Mouse (Mus musculus) liver, adult 2 months (tissue): ENCODE measurements around the gene Nadsyn1. TPM values are rescaled to one million over a fixed set of nuclear protein-coding genes. Genes with fewer than 3 reads are reported as not detected.

Source experiments
- DNase-seq: peaks from one replicate; pipeline ENCODE4 v3.0.0-alpha.2; 2011; ENCODE audit warnings: low read depth, low spot score; ENCODE audit errors: extremely low read depth
- H3K27ac ChIP-seq: fragments of 200-500 bp; replicated peaks from 2 replicates; pipeline ENCODE4 v1.5.1; 2012; ENCODE audit warnings: low read depth, mild to moderate bottlenecking, control low read depth, inconsistent platforms, low read length; ENCODE audit not compliant: insufficient read depth
- H3K27me3 ChIP-seq: fragments of 200-500 bp; 2 replicates; pipeline ENCODE4 v1.6.1; 2012; ENCODE audit warnings: mild to moderate bottlenecking, moderate library complexity, low read length, inconsistent platforms; ENCODE audit not compliant: control insufficient read depth, insufficient read depth
- H3K36me3 ChIP-seq: fragments of 200-500 bp; 2 replicates; pipeline ENCODE4 v1.6.1; 2012; ENCODE audit warnings: low read length, inconsistent platforms; ENCODE audit not compliant: control insufficient read depth, insufficient read depth
- H3K4me1 ChIP-seq: fragments of 200-500 bp; 2 replicates; pipeline ENCODE4 v1.6.1; 2011; ENCODE audit warnings: low read length; ENCODE audit not compliant: control insufficient read depth, insufficient read depth
- H3K4me3 ChIP-seq: fragments of 200-500 bp; 2 replicates; pipeline ENCODE4 v1.5.1; 2011; ENCODE audit warnings: low read depth, mild to moderate bottlenecking, control low read depth, low read length, moderate library complexity; ENCODE audit not compliant: insufficient read depth
- H3K79me2 ChIP-seq: fragments of 200-500 bp; 2 replicates; pipeline ENCODE4 v1.6.1; 2012; ENCODE audit warnings: inconsistent platforms, mild to moderate bottlenecking, low read length, moderate library complexity; ENCODE audit not compliant: control insufficient read depth, insufficient read depth
- H3K9ac ChIP-seq: fragments of 200-500 bp; 2 replicates; pipeline ENCODE4 v1.6.1; 2012; ENCODE audit warnings: low read depth, mild to moderate bottlenecking, control low read depth, inconsistent platforms, low read length
- CTCF ChIP-seq: fragments of 200-500 bp; IDR thresholded peaks from 2 replicates; pipeline ENCODE4 v1.5.1; 2011; ENCODE audit warnings: low read depth, low read length, control low read depth
- POLR2A ChIP-seq: fragments of 200-500 bp; IDR thresholded peaks from 2 replicates; pipeline ENCODE4 v1.6.1; 2011; ENCODE audit warnings: low read length, control low read depth; ENCODE audit not compliant: insufficient read depth; ENCODE audit errors: extremely low read depth
- WGBS: fragments of 180-500 bp; shearing (Covaris S2); methylation state at CpG from one replicate; pipeline ENCODE4 v1.1.7; 2018; 5-methylcytosine and 5-hydroxymethylcytosine counted together
- polyA plus RNA-seq: library from polyadenylated mRNA; depleted of rRNA; stranded (reverse); fragments of >200 nt; gene quantifications from 2 replicates; pipeline ENCODE4 v1.2.3, GENCODE M21; 2012
- total RNA-seq: library from RNA; depleted of rRNA; stranded (reverse); fragments of >200 nt; gene quantifications from 2 replicates; pipeline ENCODE4 v1.2.3, GENCODE M21; 2014

Nadsyn1 gene
- total and polyA plus RNA-seq, 2 experiments: 22.5 to 25.7 TPM

DNA sequence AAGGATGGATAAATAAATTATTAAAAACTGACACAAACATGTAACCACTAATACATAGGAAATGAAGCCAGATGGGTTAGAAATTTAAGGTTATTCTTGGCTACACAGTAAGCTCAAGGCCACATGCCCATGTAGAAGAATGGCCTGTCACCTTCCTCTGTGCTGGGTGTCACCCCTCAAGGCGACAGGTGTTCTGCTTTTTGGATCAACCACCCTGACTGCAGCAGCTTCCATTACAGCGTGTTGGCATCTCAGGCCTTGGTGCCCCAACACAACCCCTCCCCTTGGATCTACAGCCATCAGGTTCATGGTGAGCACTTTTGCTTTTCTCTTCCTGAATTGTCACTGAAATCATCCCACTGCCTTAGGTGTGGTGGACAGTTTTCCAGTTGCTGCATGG is 10.0 kb upstream of the Nadsyn1 start:
- H3K4me1 ChIP-seq: peaks cover 35% of the 10 kb centered on the region
- peak overlapping the region; percentile 83 for H3K27ac ChIP-seq
- H3K9ac ChIP-seq: no peak overlapping the region
- no peaks in the 10 kb centered on the region for H3K27me3 ChIP-seq
- H3K36me3 ChIP-seq: peaks cover 8% of the 10 kb centered on the region
- no peak overlapping the region for H3K4me3 ChIP-seq
- TF ChIP-seq POLR2A (no peak), CTCF (no peak)
- DNase-seq: no peak
- peaks cover 7% of the 10 kb centered on the region; the same call in 1 of the 2 replicates for H3K79me2 ChIP-seq
- WGBS: 96% methylated on average over 2 of the region's 2 CpGs

DNA sequence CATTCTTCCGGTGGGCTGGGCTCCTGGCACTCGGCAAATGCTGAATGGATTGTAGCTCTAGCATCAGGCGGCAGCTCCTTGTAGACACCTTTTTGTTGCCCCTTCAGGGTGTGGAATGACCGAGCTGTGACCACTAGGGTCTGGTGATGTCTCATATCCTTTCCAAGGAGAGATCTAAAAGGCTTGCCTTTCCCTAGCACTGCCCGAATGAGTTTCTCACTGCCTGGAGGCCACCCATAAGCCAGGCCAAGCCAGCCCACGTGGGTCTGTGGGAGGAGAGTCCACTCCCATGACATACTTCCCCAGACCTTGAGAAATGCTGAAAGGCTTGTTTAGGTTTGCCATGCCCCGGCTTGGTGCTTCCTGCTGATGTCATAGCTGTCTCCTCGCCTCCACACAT is 9.5 kb upstream of the Nadsyn1 start:
- WGBS: 60% methylated on average over 8 of the region's 8 CpGs
- Histone ChIP-seq H3K79me2 (peaks cover 7% of the 10 kb centered on the region; the same call in 1 of the 2 replicates), H3K27ac (peak overlapping the region; percentile 8; the same call in 1 of the 2 replicates), H3K27me3 (no peaks in the 10 kb centered on the region), H3K4me1 (peaks cover 35% of the 10 kb centered on the region), H3K36me3 (peaks cover 5% of the 10 kb centered on the region; the same call in 1 of the 2 replicates), H3K9ac (no peak overlapping the region), H3K4me3 (no peak overlapping the region)
- no peak for TF ChIP-seq POLR2A
- no peak for TF ChIP-seq CTCF
- DNase-seq: no peak

DNA sequence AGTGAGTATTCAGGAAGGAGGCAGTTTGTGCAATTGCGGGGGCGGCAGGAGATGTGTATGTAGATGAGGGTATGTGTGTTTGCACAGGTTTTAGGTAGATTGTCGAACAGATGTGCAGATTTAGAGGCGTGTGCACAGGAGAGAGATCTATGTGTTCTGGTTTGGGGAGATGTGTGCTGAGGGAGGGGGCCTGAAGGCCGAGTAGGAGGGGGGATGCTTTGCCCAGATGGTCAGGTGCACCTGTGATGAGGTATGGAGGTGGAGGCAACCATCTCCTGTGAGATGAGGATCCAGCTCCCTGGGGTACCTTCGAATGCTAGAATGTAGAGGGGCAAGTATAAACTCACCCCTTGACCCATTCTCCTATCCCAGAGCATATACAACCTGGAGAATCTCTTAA is 7.8 kb upstream of the Nadsyn1 start:
- H3K27ac ChIP-seq: peak overlapping the region; percentile 51
- DNase-seq: no peak
- peaks cover 7% of the 10 kb centered on the region; the same call in 1 of the 2 replicates for H3K79me2 ChIP-seq
- H3K36me3 ChIP-seq: no peaks in the 10 kb centered on the region
- H3K9ac ChIP-seq: peak overlapping the region; percentile 74
- 8% methylated on average over 6 of the region's 6 CpGs for WGBS
- peak overlapping the region; percentile 59 for H3K4me3 ChIP-seq
- TF ChIP-seq CTCF: no peak
- TF ChIP-seq POLR2A: no peak
- H3K27me3 ChIP-seq: no peaks in the 10 kb centered on the region
- peaks cover 34% of the 10 kb centered on the region for H3K4me1 ChIP-seq

DNA sequence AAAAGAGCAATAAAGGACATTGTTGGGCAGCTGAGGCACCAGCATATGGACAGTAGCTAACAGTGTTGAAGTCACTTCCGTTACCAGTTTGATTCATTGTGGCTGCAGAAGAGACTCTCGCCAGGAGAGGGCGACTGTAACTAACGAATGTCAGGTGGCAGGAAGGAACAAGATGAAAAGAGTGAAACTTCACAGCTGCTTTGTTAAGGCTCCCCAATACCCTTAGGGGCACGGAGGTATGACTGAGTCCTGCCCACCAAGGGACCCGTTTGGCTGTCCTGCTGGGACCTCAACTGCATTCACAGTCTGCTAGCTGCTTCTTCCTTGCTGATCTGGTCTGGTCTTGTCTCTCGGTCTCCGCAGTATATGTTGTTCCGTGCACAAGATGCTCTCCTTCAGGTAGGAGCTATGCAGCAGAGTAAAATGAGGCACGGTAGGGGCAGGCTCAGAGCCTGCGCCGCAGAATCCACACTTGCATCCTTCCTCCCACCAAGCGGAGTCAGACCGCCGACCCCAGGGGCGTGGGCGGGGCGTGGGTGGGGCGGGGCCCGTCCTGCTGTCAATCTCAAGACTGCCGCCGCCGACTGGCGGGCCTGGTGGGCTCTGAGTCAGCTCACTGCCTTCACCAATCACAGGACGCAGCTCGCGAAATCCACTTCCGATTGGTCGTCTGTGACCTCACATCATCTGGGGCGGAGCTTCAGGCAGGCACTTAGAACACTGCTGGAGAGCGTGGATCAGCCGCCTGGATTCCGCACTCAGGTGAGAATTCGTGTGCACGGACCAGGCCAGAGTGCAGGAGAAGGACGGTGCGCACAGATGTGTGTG is 7.1 kb upstream of the Nadsyn1 start:
- peak; percentile 85 for TF ChIP-seq POLR2A
- peak; percentile 78 for TF ChIP-seq CTCF
- under 1% methylated on average over 37 of the region's 37 CpGs for WGBS
- Histone ChIP-seq H3K4me1 (peaks cover 27% of the 10 kb centered on the region), H3K36me3 (no peaks in the 10 kb centered on the region), H3K4me3 (peak overlapping the region; percentile 64), H3K79me2 (peaks cover 7% of the 10 kb centered on the region; the same call in 1 of the 2 replicates), H3K27ac (peak overlapping the region; percentile 85), H3K9ac (peak overlapping the region; percentile 80), H3K27me3 (no peaks in the 10 kb centered on the region)
- peak; percentile 97 for DNase-seq

DNA sequence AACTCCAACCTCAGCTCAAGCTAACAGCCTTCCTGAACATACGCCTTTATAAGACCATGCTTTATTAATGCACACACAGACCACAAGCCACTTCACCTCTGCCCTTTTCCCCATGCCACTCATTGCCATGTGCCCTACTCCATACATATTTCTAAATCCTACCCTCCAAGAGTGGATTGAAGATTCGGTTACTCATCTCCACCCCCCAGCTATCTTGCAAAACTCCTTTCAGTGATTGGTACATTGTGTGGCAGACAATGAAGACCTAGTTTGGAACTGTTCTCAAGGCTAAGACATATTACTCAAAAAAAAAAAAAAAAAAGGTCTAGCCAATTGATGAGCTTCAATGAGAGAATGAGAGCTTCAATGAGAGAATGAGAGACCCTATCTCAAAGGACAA is 4.3 kb upstream of the Nadsyn1 start:
- Histone ChIP-seq H3K36me3 (no peaks in the 10 kb centered on the region), H3K79me2 (peaks cover 4% of the 10 kb centered on the region; the same call in 1 of the 2 replicates), H3K4me3 (no peak overlapping the region), H3K4me1 (peaks cover 5% of the 10 kb centered on the region), H3K27ac (no peak overlapping the region), H3K27me3 (no peaks in the 10 kb centered on the region), H3K9ac (no peak overlapping the region)
- TF ChIP-seq POLR2A (no peak), CTCF (no peak)
- no peak for DNase-seq
- 86% methylated on average over 2 of the region's 2 CpGs for WGBS

DNA sequence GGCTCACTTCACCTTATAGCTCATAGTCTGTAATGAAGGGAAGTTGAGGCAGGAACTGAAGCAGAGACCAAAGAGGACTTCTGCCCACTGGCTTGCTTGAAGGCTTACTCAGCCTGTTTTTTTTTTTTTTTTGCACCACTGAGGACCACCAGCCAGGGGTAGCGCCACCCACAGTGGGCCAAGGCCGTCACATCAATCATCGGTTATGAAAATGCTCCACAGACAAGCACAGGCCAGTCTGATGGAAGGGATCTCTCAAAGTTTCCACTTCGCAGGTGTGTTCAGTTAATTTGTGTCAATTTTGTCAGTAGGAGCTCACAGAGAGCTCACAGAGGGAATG is 587 bp upstream of the Nadsyn1 start:
- Histone ChIP-seq H3K4me3 (peak overlapping the region; percentile 7; the same call in 1 of the 2 replicates), H3K36me3 (peaks cover 3% of the 10 kb centered on the region; the same call in 1 of the 2 replicates), H3K27me3 (no peaks in the 10 kb centered on the region), H3K4me1 (peaks cover 3% of the 10 kb centered on the region), H3K27ac (peak overlapping the region; percentile 66), H3K79me2 (peaks cover 5% of the 10 kb centered on the region; the same call in 1 of the 2 replicates), H3K9ac (peak overlapping the region; percentile 46)
- WGBS: 84% methylated on average over 4 of the region's 4 CpGs
- no peak for DNase-seq
- TF ChIP-seq POLR2A (no peak), CTCF (no peak)
